Mouse (Mus musculus) thymus, postnatal 36 days (tissue): ENCODE measurements around the gene Hrk.

Experiments
- DNase-seq, 2 experiments: peaks; one replicate each; pipeline ENCODE4 v3.0.0; 2022; ENCODE audit warnings: mixed read lengths in 2 of 2

Hrk gene

DNA sequence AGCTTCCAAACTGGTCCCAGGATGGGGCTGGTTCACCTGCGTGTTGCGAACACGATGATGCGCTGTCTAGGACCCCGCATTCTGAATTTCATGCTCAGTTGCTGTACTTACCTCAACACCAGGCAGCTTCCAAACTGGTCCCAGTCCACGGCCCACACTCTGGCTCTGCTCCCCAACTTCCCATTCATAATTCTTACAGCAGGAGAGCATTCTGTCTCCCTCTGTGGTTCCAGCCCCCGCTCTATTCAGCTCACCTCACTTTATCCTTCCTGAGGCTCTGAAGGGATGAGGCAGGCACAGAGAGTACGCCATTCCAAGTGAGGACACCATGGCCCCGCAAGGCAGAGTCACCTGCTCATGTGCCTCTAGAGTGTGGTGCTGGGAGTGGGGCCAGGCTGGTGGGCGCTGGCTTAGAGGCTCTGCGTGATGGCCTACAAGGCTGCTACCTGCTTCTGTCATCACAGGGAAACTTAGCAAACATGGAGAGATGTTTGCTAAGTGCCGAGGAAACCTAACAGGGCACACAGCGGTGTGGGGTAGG is 65.7 kb downstream of the Hrk start:
- no peak for DNase-seq

DNA sequence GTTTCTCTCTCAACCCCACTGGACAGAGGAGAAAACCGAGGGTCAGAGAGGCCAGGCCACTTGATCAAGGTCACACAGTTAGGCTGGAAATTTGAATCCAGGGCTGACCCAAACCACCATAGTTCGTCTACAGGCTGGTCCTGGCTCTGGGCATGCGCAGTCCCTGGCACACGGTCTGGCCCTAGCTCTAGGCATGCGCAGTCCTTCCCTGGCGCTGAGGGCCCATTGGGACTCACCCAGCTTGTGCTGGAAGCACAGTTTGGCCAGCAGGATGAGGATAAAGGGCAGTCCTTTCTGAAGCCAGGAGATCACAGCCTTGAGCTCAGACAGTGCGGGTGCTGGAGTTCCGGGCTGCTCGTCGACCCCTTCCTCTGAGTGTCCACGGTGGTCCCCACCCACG is 72.4 kb downstream of the Hrk start:
- no peak for DNase-seq
